Mouse (Mus musculus): ENCODE measurements around the gene Hist1h2ac.
A peak's percentile ranks its signal among the peaks of the same experiment; 100 is the strongest.
"Not testable (repeated sequence)": the region's sequence is repeated elsewhere in the genome, so short reads cannot be mapped to it uniquely, and the experiment has no call there.

The Hist1h2ac gene

DNA sequence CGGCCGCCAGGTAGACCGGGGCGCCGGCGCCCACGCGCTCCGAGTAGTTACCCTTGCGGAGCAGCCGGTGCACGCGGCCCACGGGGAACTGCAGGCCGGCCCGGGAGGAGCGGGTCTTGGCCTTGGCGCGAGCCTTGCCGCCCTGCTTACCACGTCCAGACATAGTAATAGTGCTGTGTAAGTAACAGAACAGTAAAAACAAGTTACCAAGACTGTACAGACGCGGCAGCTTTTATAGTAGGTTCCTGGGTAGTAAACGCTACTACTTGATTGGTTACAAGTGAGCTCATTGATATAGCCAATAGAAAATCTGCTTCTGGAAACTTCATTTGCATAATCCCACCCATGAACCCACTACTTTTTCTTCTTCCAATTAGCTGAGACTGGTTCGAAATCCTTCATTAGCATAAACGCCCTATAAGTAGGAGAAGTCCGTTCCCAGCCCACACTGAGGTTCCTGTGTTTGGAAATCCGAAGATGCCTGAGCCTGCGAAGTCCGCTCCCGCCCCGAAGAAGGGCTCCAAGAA, at the start of gene Hist1h2ac, which contains the start of gene Hist1h2bc:
Hist1h2ac (minus strand) TSS at position 194 of the 527 bp plus-strand sequence.
Hist1h2bc (plus strand) TSS at position 445 of the 527 bp plus-strand sequence.
- peak; percentile 78 for DNase-seq

DNA sequence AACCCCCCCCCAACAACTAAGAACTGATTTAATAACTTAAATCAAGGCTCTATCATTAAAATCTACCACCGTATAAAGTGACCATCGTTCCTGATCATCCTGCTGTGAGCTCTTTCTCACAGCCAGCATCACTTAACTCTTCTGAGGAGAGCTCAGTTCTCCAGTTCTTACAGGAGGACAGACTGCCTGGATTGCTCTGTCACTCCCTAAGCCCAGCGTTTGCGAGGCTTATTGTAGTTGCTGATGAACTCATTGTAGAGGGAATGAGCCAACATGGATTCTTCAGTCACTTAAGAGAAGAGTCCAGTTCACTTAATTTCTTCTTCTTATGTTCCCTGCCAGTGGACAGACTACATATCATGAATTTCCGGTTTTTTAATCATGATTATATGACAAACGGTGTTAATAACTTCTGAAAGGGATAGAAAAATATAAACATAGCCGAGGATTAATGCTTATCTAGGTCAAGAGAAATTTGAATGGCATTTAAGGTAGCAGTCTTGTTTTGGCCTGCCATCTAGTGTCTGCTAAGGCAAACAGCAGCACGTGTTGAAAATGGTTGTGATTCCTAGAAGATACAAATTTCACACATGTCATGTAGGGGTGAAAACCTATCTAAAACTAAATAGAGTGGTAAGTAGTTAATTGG, 48.5 kb upstream of the Hist1h2ac start:
- DNase-seq, result no peak

DNA sequence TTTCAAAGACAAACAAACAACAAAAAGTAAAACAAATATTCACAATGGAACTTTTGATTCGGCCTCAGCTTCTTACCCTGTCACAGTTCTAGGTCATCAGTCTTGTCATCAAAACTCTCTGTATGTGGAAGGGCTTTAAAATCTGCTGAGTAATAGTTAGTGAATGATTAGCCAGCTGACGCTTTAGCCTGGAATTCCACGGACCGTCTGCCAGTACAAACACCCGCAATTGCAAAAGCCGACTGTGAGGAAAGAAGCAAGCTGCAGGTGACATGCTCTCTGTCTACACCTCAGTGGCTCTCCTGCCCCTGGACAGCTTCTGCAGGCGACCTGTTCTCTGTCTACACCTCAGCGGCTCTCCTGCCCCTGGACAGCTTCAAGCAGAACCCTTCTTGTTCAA, 46.7 kb upstream of the Hist1h2ac start:
- DNase-seq, result no peak

DNA sequence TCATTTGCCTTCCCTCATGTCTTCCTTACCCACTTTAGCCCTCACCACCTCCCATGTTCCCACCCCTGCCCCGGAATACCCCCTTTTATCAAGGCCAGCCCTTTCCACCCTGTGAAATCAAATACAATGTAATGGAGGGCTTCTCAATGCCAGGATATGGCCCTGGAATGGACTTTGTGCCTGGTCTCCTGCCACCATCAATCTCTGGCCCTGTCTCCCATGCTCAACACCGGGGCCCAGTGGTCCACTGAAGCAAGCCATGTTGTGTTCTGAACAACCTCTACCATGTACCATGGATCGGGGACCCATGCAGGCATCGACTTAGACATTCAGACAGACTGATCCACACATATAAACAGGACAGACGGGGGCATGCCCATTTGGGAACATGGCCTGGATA, 46.0 kb upstream of the Hist1h2ac start:
- DNase-seq, result no peak

DNA sequence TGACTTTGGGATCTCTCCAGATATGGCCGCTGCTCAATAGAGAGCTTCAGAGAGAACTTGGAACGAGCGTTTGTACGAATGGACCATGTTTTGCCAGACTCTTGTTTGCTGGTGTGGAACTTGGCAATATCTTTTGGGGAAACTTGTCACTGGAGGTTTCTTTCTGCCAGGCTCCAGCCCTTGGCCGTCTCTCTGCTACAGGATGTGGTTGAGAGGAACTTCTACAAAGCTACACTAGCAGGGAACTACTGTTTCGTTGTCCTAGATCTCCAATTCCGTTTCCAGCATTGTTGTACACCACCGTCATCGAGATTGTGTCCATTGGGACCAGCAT, 45.4 kb upstream of the Hist1h2ac start:
- DNase-seq, result no peak

DNA sequence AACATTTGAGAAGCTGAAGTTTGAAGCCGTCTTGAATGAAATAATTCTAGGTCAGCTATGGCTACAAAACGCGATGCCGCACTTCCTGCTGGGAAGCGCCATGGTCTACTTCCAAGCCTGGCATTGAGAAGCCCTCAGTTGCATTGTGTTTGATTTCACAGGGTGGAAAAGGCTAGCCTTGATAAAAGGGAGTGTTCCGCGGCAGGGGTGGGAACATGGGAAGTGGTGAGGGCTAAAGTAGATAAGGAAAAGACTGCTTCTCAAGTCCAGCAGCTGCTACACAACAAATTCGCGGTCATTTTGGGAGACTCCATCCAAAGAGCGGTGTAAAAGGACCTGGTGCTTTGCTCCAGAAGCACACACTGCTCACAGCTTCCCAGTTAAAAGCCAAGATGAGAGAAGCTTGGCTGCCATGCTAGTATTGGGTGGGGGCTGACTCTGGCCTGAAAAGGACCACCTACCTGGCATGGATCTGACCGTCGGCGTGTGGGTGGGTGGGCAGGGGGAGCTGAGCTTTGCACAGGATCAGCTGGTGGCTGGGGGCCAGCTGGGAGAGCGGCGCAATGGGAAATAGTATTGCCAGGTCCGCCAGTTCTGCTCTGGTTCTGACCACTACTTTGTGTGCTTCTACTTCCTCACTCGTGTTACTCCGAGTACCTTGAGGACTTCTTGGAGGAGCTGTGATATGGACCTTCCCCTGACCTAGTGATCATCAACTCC, 44.9 kb upstream of the Hist1h2ac start:
- no peak for DNase-seq

DNA sequence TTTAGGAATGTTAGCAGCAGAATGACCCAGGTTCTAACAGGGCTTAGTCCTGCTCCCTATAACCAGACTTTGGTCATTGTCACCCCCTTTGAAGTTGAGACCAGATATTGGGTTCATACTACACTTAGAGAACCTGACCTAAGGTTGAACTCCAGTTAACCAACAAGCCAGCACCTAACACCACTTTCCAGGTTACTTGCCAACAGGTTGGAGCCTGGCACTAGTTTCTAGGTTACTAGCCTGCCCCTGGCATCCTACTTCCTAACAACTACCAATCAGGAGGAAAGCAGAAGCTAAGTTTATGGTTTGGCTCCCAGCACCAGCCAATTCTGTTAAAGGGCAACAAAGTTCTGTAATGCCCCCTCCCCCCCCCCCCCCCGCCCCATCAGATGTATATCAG, 41.5 kb upstream of the Hist1h2ac start:
- no peak for DNase-seq

DNA sequence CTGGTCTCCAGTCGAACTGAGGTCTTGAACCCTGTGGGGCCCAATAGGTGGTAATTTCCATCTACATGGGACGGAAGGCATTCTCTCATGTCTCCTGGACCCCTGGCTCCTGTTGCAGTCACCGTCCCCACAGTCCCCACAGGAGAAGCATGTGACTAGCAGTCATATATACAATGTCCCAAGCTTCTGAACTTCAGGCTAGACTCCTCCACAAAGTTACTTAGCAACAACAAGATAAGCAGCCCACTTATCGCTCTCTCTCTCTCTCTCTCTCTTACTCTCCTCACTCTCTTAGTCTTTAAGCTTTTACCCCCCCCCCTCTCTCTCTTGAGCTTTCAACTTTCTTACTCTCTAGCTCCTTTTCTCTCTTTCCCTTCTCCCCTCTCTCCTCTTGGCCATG, 40.5 kb upstream of the Hist1h2ac start:
- DNase-seq, result no peak

DNA sequence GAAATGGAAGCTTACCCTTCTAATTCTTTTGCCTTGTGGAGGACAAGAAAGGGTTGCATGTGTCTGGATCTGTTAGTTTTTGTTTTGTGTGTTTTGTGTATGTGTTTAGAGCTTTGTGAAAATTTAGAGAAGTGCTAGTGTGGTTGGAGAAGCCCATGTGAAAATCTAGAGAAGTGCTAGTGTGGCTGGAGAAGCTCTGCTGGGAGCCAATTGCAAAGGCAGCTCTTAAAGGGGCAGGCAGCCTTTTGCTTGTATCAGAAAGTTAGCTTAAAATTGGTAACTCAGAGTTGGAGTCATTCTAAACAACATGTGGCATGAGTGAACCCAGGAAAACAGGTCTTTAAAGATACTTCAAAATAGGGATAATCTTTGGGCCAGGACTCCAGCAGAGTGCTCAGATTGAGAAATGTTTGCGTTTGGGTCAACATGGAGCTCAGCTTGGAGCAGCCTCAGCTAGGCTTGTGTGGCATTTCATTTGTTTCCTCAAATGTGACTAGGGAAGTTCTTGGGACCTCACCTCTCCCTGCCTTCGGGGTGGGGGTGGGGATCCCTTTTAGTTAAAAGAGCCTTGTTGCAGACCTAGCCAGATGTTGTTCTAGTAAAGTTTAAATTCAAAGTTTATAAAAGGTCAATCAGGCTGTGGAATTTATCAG, 34.0 kb upstream of the Hist1h2ac start:
- not testable (repeated sequence) for DNase-seq

DNA sequence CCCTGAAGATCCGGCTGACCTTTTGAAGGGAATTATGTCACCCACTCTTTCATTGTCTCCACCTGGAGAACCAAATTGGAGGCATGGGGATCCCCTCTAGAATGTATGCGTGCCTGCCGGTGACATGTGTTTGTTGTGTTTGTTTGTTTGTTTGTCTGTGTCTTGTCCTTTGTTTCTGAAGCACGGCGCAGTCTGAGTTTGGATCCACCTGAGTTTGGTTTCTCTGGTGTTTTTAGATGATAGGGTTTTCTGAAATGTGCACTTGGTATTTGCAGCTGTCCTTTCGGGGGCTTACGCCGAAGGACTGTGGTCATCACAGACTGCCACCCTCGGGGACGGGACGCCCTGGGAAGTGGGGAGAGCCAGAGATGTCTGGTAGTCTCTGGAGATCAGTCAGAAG, 33.4 kb upstream of the Hist1h2ac start:
- DNase-seq, result no peak

DNA sequence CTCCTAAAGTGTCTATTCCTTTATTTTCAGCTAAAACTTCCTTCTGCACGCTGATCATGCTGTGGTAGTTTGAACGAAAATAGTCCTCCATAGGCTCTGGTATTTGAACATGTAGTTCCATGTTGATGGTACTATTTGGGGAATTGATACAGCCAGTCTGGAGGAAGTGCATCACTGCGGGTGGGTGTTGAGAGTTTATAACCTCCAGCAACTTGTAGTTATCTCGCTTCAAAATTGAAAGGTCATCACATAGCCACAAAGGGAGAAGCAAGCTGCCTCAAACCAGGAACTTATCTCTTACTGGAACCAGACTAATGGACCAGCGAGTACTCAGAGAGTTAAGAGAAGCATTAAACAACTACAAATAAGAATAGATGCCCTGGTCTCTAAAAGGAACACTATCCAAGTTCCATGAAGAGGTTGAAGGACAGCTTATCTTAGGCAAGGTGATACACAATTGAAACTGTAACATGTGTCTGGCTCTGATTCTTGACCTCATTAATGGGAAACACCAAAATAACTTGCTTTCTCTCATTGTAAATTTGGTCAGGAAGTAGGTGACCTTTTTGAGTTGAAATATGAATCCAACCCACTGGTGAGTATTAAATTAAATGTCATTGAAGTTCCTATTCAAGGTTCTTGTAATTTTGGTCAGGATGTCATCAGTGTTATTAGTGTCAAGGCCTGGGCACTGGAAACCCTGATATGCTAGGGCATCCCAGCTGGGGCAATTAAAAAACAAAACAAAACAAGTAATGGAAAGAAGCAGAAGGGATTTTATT, 32.7 kb upstream of the Hist1h2ac start:
- no peak for DNase-seq

DNA sequence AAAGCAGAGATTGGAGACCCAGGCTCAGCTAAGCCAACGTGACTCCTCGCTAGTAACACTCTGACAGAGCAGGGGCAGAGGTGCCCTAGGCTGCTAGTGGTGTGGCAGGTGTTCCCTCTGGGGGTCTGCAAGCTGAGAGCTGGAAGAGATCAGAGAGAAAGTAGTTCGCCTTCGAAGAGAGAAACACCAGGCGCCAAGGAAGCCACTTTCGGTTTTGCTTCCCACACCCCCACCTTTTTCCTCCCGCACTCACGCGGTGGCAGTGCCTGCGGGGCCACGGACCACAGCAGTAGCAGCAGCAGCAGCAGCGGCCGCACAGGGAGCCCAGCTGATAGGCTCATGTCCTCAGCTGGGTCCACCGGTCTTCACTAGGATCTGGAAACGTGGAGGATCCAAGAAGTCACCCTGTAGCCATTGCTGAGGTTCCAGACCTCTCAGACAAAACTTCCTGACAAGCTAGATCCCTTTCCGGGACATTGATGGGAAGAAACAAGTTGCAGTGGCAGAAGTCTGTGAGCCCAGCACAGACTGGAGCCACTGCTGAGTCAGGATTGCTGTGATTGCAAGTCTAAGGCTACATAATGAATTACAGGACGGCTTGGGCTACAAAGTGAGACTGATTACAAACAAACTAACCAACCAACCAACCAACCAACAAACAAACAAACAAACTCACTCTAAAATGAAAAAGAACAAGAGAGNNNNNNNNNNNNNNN, 26.8 kb upstream of the Hist1h2ac start, which contains the start of gene Hfe:
Hfe (minus strand) TSS at position 481 of the 716 bp plus-strand sequence.
- DNase-seq, result peak; percentile 32

DNA sequence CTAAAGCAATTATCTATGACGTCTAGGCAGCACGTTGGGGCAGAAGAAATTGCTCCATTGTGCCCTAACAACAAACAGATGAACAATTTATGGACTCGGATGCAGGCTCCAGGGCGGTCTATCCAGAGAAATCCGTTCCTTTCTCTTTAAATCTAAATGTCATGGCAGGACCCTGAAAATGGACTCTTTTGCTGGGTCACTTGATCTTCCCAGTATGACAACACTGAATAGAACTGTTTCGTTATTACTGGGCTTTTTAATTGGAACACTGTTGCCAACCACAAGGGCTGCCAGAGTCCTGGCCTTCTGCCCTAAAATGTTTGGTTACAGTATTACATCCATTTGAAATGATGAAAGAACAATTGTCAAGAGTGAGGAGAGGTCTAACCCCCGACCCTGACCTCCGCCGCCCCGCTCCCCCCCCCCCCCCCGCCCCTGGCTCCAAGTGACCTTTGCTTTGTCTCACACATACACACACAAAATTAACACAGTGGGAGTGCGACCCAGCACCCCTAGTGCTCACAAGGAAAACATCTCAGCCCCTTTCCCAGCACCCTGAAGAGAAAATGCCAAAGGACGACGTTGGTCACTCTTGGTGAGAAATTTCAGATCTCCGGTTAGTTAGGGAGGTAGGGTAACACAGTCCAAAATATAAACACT, 26.1 kb upstream of the Hist1h2ac start:
- DNase-seq, result no peak

DNA sequence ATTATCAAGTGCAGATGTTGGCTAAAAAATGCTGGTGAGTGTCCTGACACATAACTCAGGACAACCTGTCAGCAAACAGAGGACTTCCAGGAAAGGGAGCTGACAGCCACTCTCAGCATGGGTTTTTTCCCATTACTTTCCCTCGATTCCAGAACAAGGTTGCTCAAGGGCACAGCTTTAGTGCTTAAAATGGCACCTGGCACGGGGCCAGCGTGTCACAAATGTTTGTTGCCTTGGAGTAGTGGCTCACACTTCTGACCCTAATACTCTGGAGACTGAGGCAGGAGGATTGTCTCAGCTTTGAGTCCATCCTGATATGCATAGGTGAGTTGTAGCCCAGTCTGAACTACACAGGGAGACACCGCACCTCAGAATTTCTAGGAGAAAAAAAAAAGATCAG, 24.9 kb upstream of the Hist1h2ac start:
- no peak for DNase-seq

DNA sequence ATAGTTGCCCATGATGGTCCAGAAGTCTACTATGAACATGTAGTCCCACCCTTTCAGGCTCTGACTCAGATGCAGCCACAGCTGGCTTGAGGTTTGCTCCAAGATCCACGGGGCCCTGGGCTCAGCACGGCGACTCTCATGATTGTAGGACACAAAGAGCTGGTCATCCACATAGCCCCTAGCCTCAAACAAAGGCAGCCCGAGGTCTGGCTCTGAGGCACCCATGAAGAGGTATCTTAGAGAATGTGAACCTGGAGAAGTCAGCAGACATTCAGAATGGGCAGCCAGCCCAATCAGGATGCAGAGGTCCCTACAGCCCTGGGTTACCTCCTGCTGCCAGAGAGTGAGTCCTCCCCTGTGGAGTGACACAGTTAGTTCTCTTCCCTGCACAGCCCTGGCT, 24.3 kb upstream of the Hist1h2ac start:
- DNase-seq, result no peak

DNA sequence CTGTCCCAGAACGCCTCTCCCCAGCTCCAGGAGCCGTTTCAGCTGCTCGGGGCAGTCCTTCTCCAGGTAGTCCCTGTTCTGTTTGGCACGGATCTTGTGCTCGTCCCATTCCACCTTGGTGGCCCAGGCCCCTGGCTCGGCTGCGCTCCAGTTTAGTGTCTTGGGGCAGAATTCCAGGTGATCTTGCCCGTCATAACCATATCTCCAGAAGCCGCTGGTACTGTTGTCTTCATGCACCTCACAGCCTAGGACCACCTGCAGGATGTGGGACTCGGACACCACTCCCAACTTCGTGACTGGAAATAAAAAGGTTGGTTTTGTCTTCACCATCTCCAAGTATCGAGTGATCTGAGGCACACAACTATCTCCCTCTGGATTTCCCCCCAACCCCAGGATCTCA, 23.0 kb upstream of the Hist1h2ac start:
- DNase-seq, result no peak

DNA sequence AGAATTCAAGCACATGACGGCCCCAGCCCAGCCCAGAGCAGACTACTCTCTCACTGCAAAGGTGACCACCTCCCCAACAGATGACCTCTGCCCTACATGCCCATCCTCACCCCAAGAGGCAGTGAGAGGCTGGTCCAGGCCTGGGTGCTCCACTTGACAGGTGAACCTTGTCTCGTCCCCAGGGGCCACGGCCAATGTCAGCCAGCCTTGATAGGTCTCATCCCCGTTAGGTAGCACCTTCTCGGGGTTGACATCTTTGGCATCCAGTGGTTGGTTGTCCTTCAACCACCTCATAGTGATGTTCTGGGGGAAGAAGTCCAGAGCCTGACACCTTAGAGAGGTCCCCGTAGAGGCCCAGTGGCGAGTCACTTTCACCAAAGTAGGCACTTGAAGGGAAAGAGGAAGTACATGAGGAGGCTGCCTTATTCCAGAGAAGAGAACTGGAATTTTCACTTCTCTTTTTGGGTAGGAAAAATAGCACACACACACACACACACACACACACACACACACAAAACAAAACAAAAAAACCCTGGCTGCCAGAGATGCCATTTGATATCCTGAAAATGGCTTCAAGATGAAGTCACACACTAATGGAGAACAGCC, 22.1 kb upstream of the Hist1h2ac start:
- no peak for DNase-seq

DNA sequence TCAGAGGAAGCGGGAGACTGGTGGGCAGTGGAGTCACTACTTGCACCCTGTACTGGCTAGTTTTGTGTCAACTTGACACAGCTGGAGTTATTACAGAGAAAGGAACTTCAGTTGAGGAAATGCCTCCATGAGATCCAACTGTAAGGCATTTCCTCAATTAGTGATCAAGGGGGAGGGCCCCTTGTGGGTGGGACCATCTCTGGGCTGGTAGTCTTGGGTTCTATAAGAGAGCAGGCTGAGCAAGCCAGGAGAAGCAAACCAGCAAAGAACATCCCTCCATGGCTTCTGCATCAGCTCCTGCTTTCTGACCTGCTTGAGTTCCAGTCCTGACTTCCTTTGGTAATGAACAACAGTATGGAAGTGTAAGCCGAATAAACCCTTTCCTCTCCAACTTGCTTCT, 19.1 kb upstream of the Hist1h2ac start:
- DNase-seq, result not testable (repeated sequence)

DNA sequence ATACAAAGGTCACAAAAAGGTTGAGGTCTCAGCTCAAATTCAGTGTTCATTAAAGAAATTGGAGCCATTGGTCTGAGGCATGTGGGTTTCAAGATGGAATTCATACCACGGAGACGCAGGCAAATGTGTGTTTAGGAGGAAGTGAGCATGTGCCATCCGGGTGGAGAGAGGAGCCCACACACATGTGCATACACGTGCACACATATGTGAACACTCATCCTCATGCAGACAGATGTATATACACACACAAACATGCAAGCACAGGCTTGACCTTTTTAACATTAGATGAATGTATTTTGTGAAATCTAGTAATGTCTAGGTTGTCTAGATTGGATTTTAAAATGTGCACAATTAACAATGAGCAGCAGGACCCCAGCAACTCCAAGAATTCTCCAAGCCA, 18.5 kb upstream of the Hist1h2ac start:
- DNase-seq, result no peak

DNA sequence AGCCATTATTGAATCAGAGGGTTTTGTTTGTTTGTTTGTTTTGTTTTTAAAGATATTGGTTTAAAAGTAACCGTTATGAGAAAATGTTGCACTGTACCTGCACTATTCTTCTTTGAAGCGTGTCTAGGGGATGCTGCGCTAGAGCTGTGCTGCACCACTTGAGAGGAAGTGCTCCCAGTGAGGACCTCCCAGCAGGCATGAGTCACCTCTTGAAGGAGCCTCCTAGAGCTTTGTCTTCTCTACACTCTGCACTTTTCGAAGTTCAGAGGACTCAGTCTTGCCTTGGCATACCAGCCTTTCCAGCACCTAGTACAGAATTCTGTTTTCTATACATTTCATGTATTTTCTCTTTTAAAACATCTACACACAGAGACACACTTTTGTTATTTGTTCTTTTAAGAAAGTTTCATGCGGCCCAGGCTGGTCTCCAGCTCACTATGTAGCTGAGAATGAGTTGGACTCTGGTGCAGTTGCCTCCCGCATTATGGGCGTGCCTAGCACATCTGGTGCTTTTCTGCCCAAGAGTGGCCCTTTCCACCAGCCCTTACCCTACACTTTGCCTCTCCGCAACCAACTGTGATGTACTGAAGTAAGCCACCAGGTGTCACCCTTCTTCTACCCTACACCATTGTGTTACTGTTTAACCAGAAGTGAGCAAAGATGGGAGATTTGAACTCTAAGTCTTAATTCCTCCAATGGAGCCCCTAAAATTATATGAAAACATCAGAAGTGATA, 17.2 kb upstream of the Hist1h2ac start:
- peak; percentile 65 for DNase-seq

DNA sequence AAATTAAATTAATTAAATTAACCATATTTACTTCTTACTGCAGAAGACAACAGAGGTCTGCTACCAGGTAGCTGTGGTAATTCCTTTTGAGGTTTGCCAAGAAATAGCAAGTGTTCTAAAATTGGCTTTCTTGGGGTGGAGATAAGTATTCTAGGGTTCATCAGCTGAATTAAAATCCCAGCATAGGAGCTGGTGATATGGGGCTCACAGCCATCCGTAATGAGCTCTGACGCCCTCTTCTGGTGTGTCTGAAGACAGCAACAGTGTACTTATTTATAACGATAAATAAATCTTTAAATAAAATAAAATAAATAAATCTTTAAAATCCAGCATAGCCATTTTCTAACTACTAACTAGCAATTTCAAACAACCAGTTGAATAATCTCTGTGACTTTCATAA, 16.0 kb upstream of the Hist1h2ac start:
- DNase-seq, result no peak
